Mouse (Mus musculus) right cerebral cortex, postnatal 14 days (tissue): ENCODE data around the gene Edil3.
"Not testable (repeated sequence)": the region's sequence is repeated elsewhere in the genome, so short reads cannot be mapped to it uniquely, and the experiment has no call there.

ENCODE experiments used
- DNase-seq: peaks from one replicate; pipeline ENCODE4 v3.0.0; 2022

Edil3 gene

DNA sequence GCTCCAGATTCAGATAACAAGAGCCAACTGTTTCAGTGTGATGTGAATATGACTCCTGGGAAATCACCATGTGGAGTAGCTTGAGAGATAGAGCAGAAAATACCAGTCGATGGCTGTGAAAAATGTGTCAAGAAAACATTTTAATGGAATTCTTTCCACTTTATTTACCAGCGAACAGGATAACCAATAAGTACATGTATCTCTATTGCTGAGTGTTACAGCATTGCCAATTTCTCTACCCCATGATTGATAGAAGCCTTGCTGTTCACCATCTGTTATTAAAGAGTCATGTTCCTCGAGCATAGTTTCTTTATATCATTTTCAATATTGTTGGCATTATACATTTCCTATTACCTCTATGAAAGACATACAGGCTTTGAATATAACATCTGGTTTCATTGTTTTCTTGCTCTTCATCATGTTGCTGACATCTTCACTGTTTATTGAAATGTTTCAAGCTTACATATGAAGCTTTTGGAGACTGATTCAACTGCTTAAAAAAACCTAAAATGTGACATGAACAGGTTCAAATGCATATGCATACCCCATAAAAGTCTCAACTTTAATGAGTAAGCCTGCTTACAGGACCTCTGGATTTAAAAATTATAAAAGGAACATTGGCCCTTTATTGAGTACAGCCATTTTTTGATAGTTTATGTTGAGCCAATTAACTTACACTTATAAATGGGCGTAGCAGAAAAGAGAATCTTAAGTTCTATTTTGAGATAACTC is 186.6 kb downstream of the Edil3 start:
- no peak for DNase-seq

DNA sequence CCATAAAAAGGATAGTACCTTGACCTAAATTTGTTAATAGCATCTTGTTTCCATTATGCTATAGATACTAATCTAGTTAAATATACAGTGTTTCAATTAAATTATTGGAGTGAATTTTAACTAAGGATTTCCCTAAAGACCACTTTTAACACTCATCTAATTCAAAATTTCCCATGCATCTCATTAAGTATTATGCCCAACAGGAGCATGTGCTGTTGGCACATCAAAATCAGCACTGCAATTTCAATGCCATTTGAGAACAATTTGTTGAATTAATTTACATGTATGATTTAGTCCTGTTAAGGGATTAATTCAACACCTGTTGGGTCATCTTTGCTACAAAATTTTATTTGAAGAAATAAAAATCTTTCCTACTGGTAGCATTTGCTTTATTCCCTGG is 191.2 kb downstream of the Edil3 start:
- DNase-seq: no peak

DNA sequence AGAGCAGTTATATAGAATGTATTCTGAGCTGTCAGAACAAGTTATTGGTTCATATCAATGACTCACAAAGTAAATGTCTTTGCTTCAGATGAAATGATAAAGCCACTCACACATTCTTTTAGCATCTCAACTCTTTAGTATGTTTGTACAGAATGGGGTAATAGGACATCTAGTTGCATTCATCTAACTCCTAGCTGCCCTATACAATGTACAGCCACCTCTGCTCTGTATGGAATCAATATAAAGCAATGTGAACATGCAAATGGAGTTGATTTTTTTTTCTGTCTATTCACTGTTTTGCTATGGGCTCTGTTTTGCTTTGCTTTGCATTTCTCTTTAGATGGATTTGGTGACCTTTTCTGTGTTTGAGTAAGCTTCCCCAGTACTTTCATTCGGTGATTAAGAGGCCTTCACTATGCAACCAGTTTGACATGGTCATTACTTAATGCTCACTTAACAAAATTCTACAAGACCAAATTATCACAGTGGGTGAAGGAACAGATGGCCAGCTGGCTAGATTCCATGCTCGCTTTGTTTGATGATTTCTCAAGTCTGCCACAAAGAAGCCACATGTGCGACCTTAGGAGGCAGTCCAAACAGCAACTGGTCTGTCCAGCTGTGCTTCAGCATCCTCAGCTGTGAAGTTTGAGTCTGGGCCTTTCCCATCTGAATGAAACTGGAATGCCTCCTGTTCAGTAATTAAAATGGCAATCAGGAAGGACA is 208.7 kb downstream of the Edil3 start:
- peak; percentile 4 for DNase-seq

DNA sequence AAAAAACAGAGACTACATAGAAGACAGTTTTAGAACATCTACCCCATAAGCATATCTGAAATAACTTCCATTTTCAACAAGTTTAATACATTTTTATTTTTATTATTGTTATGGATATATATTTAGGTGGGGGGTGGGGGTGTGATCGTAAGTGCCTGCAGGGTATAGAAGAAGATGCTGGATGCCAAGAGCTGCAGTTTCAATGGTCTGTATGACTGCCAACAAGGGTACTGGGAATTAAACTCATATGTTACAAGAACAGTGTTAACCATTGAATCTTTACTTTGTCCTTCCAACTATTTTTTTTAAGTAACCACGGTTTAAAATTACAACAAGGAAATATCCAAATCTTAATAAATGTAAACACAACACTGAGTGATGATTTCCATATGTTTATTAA is 214.4 kb downstream of the Edil3 start:
- no peak for DNase-seq

DNA sequence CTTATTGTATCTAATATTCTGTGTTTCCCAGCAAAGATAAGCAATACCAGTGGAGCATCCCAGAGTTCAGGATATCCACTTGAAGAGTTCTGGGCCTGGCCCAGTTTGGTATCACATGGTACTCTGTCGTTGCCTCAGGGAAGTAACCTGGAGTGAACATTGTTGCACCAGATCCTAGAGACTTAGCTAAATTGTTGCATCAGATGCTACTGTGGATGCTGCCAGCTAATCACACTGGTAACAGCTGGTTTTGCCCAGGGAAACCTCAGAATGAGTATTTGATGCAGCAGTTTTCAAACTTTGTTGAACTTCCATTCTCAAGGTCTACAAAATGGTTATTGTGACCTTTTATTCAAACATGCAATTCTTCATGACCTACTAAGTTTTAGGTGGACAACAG is 220.2 kb downstream of the Edil3 start:
- no peak for DNase-seq

DNA sequence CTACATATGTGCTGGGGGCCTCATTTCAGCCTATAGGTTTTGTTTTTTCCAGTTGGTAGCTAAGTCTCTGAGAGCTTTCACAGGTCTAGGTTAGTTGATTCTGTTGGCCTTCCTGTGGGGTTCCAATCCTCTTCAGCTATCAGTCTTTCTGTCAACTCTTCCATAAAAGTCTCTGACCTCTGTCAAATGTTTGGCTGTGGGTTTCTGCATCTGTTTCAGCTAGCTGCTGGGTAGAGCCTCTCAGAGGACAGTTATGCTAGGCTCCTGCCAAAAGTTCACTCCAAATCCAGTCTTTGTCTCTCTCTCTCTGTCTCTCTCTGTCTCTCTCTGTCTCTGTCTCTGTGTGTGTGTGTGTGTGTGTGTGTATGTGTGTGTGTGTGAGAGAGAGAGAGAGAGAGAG is 248.9 kb downstream of the Edil3 start:
- DNase-seq: not testable (repeated sequence)

DNA sequence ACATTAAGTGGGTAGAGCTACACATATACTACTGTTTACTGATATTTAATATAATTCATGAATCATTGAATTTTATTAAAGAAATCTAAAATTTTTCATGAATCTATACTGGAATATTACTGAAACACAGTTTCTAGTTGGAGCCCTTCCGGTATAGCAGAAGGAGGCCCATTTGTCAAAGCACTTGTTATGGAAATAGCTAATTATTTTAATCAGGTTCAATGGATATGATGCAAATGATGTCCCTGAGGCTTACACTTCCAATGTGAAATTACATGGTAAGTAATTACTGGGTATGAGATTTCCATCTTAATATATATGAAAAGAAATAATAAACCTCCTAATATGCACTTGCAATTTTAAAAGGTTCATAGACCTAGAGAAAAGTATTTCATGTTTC is 254.9 kb downstream of the Edil3 start:
- no peak for DNase-seq

DNA sequence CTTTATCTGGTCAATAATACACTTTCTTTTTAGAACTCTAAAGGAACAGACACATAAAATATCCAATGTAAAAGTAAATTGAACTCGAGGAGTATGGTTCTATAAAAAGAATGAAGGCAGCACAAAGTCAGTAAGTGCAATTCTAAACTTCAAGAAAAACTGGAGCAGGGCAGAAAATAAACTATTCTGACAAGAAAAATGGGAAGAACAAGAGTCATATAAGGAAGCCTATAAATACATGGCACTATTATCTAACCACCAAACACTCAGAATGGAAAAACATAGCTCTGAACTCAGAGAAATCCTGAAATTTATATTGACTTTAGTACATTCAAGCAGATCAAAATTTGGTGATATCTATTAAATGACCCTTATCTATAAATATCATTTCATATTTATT is 284.6 kb downstream of the Edil3 start:
- no peak for DNase-seq

DNA sequence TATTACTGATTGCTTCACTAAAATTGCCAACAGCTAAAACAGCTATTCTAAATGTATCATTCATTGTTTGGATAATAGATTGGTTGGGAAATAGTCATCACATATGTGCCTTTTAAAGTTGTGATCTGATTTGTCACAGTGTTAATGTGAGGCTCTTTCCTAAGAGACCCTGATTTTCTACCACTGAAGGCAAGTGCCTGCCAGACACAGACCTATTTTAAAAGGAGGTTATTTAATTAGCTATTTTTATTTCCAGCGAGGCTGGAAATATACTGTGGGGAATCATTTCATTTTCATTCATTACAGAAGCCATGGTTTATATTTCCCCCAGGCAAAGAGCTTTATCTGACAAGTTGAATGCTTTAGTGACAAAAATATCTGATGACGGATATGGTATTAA is 296.3 kb downstream of the Edil3 start:
- no peak for DNase-seq

DNA sequence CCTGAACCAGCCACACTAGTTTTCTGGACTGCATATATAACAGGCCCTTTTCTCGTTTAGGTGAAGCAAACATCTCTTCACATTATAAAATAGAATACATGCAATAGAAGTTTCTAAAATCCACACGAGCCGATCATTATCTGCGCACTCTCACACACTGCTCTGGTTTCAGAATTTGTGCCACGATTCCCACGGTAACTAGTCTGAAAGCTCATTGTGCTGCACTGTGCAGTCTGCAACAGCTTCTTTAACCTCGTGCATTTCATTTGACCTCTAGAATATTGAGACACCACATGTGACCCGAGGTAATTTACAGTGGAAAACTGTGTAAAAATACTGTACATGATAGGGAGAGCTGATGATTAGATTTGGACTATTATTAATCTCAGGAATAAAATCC is 298.5 kb downstream of the Edil3 start:
- DNase-seq: no peak

DNA sequence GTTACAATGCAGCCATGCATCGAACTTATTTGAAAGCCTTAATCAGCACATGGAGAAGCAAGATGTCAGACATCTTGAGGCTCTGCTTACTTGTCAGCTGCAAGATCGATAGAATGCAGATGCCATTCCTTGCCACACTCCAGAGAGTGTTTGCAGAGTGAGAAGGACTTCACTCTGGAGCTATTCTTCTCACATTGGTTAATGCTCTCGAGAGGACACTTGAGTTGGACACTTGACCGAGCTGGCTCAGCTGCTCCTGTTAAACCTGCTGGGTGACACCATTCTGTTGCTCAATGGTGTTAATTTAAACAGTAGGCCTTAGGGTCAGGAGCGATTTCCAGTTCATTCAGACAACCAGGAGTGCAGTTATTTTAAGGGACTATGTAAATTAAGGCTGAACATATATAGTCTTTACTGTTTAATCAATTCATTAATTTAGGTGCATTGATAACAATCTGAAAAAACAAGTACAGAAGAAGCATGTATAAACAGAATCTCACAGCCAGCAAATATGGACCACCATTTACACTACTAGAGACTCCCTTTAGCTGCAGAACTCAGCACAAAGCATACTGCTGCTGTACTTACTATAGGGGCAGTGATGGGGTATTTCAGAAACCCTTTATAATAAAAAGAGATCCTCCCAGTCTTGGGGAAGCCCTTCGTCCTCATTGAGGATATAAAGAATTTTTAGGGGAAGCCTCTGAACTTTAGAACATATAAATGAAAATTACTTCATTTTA is 301.4 kb downstream of the Edil3 start:
- no peak for DNase-seq

DNA sequence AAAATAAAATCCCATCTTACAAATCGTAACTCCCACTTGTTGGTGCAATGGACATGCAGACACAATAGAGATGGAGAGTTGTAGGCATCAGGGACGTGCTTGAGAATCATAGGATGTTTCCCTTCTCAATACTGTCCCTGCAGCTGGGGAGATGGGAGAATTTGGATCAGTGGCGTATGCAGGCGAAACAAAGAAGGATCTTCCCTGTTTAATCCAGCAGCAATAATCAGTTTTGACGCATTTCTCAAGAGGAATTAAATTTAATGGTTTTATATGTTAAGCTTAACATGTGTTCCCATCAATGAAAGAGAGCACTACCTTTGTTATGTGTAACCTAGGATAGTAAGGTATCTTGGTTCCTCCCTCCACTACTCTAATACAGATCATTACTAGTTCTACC is 302.1 kb downstream of the Edil3 start:
- DNase-seq: no peak

DNA sequence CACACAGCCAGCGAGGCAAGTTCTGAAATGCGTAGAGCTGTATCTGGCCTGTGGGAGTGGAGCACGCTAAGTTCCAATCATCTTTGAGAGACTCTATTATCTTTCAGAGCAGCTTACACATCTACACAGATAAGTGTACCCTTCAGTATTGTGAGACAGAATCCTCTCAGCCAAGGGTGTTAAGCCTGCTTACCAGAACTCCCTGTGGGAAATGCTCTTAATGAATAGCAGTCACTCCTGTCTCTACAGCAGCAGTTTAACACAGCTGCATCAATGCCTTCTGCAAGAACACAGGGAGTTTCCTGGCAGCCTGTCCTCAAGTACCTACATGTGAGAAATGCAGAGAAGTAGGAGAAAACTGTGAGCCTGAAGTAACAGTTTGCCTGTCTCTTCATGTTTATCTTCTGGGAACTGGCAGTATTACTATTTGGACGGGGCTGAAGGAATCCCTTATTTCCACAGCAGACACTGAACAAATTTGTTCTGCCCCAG is 324.8 kb downstream of the Edil3 start:
- peak; percentile 5 for DNase-seq

DNA sequence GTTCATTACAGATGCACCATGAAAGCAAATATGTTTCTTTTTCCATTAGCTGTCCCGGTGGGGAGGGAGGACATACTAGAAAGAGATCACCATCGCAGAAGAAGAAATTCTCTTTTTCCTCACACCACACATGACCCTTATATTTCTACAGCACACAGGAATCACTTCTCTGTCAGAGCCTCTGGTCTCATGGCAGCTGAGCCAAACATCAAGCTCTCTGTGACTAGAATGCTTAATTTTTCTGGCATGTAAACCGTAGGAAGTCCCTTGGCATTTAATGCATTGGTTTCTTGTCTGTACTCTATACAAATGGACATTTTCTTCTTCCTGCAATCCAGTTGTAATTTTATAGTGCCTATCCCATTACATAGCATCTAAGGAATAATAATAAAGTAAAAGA is 330.6 kb downstream of the Edil3 start:
- no peak for DNase-seq

DNA sequence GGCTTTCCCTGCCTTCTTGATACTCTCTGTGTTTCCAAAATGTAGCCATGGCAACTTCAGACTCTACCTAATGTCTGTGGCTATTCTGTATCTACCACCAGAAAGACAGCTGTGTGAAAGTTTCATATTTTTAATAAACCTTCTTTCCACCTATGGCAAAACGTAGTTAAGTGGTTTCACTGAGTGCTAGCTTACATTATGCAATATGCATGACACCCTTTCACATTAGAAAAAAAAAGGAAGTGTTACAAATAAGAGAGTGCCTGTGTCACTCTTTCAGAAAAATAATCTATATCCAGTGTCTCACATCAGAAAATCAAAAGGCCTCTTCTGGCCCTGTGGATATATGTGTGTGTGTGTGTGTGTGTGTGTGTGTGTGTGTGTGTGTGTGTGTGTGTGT is 346.7 kb downstream of the Edil3 start:
- no peak for DNase-seq

DNA sequence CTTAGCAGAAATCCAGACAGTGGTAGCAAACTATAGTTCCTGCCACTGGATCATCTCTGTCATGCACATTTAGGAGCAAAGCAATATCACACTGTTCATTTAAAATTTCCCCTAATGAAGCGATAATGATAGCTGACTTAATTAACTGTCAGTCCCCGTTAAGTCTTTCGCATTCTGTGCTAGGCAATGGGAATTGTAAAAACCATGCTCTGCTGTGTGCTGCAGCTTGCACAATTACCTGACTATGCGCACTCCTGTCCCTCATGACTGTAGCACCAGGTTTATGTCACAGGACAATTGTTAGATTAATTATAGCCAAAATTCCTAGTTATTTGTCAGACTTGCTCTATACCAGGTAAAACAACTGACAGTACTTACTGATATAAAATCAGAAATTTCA is 348.8 kb downstream of the Edil3 start:
- no peak for DNase-seq

DNA sequence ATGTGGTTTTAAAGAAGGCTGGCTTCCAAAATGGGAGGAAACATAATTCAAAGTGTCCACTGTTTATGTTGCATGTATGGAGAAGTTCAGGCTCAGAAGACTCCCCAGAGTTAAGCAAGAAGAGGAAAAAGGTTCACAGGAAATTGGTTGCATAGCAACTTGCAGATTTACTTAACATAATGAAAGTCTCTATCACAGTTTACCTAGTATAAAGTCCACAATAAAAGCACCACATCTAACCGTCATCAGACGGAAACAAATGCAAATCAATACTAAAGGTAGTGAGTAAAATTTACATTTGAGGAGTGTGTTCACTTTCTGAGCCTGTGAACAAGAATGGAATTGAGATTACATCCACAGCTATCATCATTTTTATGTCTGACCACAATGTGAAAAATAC is 353.9 kb downstream of the Edil3 start:
- DNase-seq: no peak

DNA sequence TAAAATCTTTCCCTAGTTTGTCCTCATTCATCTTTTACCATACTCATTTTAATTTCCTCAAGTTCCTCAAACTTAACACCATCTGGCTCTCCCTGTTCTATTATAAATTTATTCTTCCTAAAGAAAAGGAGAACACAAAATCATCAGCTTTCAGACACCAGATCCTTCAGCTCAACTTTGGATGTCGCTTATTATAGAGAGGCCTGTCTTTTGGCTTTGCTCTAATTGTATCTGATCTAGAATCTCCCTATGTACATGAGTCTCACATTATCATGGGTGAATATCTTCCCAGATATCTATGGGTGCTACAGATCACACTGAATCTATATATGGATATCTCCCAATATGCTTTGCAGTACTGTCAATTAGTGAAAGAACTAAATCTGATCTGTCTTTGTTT is 367.8 kb downstream of the Edil3 start:
- no peak for DNase-seq

DNA sequence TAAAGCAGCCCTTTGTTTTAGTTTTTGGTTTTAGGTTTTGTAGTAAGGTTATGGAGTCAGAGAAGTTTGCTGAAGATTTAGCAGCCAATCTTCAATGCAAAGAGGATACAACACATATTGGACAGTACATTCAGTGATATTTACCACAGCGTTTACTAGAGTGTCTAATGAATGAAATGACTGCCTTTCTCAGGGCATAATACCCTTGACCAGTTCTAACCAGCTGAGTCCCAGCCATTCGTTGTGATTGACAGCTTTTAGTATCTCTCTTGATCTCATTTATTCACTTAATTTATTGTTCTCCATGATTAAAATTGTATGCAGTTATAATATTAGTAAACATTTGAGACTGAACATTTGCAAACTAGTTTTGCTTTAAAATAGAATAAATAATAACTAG is 375.7 kb downstream of the Edil3 start:
- DNase-seq: no peak

DNA sequence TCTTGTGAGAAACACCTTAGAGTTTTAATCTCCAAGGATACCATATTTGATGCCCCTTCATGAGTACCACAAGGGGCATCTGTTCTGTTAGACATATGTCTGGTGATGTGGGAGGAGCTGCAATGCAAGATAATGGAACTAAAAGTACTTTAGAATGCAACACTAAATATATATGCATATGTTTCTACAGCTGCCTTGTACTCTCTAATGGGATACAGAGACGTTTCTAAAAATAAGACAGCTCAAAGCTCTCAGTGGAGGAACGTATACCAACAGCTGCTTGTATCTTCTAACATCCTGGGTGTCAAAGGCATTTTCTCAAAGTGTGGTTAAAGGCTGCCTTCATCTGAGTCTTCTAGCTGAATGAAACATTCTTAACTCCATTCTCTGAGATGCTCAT is 378.0 kb downstream of the Edil3 start:
- no peak for DNase-seq

DNA sequence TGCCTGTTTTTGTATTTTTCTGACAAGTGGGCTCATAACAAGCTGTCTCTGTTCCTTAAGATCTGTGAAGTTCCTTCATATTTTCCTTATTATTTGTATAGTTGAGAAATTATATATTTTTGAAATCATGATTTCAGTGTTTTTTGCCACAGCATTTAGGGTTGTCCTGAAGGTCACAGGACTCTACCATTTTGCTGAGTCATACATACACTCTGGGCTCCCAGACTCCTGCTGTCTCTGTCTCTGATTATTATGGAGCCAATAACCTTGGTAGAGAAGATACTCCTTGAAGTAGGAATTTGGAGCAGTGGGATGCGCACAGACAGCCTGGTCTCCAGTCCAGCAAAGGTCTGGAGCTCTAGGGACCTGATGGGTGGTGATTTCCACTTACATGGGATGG is 416.8 kb downstream of the Edil3 start:
- no peak for DNase-seq

DNA sequence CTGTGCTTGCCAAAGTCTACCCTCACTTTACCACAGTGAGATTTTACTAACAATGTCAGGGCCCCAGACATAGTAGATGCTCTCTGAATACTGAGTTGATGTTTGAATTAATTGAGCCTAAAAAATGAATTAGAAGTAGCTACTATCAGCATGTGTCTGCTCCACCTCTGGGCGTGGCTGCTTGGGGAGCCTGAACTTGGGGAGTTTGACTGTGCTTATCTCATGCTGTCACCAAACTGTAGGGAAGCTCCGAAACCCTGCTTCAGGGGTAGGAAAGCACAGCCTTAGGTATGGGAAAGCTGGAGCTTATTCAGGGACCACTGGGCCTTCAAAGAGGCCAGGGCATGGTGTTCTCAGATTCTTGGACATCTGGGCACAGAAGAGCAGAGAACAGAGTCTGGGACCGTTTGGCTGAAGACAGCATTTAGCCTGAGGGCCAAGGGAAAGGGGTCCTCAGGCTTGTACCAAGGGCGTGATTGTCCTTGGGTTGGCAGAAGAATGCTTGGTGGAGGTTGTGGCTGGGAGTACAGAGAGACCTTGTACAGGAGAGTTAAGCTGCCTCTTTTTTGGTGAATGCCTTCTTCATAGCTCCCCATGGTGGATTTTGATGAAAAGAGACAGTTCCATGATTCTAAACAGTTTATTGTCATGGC is 432.8 kb downstream of the Edil3 start:
- no peak for DNase-seq

DNA sequence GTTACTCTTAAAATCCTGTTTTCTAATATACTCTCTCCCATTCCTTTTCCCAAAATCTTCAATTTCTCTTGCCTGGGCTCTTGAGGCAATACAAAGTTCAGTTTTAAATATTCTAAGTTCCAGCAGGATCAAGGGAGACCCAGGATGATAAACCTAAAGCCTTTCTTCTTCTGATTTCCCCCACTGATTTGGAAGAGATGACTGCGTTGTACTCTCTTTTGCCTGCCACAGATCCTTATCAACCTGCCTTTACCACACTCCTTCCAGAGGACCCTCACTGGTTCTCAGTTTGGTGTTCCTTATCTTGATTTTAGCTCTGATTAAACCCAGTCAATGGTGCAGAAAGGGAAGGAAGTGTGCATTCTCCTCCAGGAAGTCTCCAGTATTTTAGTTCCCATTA is 435.6 kb downstream of the Edil3 start:
- no peak for DNase-seq
